Mouse (Mus musculus): Measurements from ENCODE around the gene Frmd4a.

GRCm38 (mm10) chr2:4260324-4261058 is 243.0 kb downstream of the Frmd4a start:
- TF ChIP-seq EP300 (optimal IDR thresholded peaks at IDR 0.05) (no peak), CTCF (IDR thresholded peaks at IDR 0.05; ENCODE audit: low read depth) (no peak)

Data from stomach, postnatal 0 days (tissue).